Mouse (Mus musculus) T-cell, adult 2 months (primary cell): ENCODE data around the gene Zfp691.

Experiments used
- DNase-seq: peaks from one replicate; pipeline ENCODE4 v3.0.0; 2022; ENCODE audit warnings: low spot score

Gene Zfp691

GRCm38 (mm10) chr4:119173851-119174453 lies at the start of gene Zfp691:
Zfp691 (minus strand) TSS chr4:119174195.
- peak; percentile 94 for DNase-seq

- DNase-seq: peak; percentile 29
Observed at GRCm38 (mm10) chr4:119223696-119224095, 49.7 kb upstream of the Zfp691 start.

DNA sequence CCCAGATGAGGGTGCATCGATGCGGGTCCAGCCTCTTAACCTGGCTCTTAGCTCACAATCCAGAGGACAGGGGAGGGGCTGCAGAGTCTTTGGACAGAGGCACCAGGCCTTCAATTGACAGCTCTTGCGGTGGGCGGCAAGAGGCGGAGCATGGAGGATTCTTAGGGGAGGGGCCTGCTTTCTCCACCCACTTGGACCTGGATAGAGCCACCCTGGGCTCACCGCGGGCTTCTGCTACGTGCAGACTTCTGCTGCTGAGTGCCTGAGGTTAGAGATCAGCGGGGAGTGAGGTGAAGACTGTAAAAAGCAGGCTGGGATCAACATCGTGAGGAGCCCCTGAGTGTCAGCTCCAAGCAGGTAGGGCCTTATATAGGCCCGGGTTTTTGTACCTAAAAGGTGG lies 44.2 kb upstream of the Zfp691 start, which contains the start of gene Tmem269:
TSS of gene Tmem269 (minus strand) at position 49 of the 400 bp plus-strand sequence.
- DNase-seq: no peak

DNA sequence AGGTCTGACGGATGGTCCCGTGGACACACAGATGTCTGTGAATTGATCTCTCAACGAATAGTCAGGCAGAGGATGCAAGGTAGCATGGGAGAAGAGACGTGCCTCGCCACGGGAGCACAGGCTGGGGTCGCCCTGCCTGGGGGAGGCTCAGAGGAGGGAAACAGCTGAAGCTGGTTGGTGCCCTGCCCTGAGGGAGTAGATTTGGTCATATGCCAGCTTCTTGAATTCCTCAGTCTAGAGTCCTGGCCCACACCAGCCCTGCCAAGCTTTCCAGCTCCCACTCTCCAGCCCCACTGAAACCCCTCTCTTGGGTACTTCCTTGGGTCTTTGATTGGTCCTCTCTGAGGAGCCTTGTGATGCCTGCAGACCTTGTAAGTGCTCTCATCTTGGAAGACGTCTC lies 42.7 kb upstream of the Zfp691 start:
- no peak for DNase-seq

- DNase-seq: peak; percentile 48
Observed at GRCm38 (mm10) chr4:119204672-119205071, 30.7 kb upstream of the Zfp691 start.

DNA sequence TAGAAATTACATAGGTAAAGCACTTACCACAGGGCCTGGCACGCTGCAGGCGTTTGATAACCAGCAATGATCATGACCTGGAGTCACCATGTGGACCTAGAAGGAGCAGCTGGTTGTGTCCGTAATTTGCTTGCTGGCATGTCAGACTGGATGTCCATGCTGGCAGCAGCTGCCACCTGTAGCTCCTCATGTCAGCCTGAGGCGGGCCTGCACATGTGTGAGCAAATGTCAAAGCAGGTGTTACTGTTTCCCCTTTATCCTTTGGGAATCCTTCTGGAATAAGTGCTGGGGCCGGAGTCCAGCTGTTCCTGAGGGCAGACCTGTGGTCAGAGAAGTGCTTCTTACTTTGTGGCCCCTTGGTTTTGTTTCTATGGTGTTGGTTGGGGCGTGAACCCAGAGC lies 24.1 kb upstream of the Zfp691 start:
- DNase-seq: no peak

- DNase-seq: no peak
Observed at GRCm38 (mm10) chr4:119195582-119196320, 21.8 kb upstream of the Zfp691 start.

- DNase-seq: peak; percentile 86
Observed at GRCm38 (mm10) chr4:119194909-119195581, 21.1 kb upstream of the Zfp691 start, which contains the start of gene Svbp. Svbp (plus strand) TSS chr4:119195306.

DNA sequence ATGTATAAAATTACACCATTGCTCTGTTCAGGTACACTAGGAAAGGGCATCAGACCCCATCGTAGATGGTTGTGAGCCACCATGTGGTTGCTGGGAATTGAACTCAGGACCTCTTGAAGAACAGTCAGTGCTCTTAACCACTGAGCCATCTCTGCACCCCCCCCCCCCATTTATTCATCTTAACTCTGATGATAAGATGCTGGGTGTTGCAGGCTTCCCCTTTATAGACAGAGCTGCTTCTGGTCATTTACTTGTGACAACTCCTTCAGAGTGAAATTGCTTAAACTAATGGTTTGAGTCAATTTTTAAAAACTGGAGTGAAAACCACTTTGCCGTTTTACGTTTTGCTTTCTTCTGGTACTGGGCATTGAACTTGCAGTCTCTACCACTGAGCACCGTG lies 18.8 kb upstream of the Zfp691 start:
- DNase-seq: no peak

DNA sequence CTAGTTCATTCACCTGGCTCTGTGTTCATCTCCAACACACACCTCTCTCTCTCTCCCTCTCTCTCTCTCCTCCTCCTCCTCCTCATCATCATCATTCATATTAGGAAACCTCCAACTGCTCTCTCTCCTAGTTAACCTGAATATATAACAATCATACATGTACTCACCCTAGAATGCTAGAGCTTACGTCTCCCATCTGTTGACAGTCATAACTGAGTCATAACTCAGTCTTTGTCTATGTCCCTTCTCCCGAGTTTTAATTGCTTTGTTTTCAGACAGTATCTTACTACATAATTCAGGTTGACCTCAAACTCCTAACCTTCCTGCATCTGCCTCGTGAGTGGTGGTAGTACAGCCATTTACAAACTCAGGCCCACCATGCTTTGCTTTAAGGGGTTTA lies 17.3 kb upstream of the Zfp691 start:
- no peak for DNase-seq

GRCm38 (mm10) chr4:119190618-119191017 lies 16.6 kb upstream of the Zfp691 start:
- DNase-seq: no peak

GRCm38 (mm10) chr4:119189864-119190263 lies 15.9 kb upstream of the Zfp691 start, which contains the start of gene Ermap:
Ermap (minus strand) TSS chr4:119190011.
- no peak for DNase-seq

DNA sequence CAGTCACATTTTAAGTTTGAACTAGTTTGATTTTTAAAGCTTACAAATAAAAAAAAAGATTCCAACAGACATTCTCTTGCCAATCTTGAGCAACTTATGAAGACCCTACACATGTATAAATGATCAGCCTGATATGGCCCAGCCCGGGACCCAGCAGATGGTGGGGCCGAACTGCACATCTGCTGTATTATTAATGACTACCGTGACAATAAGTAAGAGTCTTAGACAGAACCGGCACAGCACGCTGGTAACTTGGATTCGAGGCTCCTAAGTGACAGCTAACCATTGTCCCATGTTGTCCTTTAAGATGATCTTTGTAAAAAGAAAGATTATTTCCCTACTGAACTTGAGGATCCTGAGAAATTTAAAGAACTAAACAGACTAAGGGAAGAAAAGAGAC lies 15.4 kb upstream of the Zfp691 start:
- DNase-seq: no peak

- DNase-seq: no peak
Observed at GRCm38 (mm10) chr4:119188060-119188785, 14.2 kb upstream of the Zfp691 start.

- no peak for DNase-seq
Observed at GRCm38 (mm10) chr4:119185771-119186170, 11.8 kb upstream of the Zfp691 start.

DNA sequence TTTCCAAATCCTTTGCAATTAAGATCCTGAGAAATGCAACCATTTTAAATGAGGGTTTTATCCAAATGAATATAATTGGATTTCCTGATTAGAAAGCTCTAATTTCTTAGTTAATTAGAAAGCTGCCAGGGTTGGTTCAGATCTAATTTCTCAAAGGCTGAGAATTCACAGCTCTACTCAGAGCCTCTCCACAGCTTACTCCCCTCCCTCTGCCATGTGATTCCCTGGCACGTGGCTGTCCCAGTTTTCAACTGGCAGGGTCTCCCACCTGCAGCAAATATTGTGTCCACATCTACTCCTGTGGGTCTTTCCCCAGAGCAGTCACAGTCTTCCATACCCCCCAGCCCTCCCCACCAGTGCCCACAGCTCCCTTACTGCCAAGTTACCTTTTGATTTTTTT lies 9.5 kb upstream of the Zfp691 start:
- DNase-seq: no peak

DNA sequence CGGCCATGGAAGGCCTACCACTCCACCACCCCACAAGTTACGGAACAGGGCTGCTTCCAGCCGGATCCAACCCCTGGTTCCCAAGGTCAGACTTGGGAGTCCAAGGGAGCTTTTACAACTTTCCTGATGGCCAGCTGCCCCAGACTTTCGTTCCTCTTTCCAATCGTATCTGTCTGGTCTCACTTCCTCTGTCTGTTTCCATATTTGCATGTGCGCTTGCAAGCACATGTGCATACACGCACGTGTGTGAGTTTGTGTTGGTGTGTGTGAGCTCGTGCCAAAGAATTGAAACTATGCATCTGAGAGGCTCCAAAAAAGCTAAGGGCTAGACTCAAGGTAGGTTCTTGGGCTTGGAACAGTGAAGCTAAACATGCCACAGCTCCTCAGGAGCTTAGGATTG lies 7.5 kb upstream of the Zfp691 start:
- no peak for DNase-seq

DNA sequence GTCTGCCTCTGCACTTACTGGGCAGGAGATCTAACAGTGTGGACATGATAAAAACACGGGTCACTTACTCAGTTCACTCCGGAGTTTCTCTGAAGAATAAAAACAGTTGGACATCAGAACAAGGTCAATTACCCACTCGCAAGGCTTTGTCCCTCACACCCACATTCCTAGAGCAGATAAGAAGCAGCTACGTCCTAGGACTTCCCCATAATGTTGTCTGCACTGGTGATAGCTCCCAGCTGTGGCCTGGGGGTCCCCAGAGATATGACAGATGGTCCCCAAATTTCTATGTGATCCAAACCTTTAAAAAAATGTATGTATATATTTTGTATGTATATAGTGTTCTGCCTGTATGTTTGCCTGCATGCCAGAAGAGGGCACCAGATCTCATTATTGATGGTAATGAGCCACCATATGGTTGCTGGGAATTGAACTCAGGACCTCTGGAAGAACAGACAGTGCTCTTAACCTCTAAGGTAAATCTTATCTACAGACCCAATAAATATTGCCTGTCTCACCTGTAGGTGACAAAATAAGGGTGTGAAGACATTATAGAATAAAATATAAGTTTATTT lies 6.2 kb upstream of the Zfp691 start:
- DNase-seq: no peak

DNA sequence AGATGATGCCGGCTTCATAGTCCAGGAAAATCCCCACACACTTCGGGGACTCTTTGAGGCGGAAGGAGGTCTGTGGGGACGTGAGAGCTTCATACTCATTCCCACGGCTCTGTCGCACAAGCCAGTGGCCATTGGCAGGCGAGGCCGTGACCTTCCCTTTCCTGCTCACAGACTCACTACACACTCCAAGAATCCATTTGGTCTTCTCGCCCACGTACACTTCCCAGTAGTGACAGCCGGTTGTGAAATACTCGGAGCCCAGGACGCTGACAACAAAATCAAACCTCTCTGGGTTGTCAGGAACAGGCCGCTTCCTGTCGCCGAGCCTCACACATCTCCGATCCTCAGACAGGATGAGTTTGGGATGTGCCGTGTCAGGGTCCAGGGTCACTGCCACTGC lies 4.3 kb upstream of the Zfp691 start:
- DNase-seq: no peak

DNA sequence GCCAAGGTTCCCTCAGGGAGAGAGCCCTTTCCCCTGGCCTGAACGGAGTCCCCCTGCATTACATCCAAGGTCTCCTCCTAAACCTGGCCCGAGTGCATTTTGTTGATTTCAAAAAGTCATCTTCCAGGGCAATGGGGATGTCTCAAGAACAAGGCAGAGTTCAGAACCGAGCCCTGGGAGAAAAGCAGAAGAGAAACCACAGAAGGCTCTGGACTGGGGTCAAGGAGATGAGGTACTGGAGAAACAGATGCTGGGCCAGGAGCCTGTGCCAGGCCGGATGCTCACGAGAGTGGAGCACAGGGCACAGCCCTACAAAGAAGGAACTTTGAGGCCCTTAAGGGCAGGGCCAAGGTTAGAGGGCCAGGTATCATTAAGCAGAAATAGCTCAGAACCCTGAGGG lies 3.7 kb upstream of the Zfp691 start:
- DNase-seq: no peak

DNA sequence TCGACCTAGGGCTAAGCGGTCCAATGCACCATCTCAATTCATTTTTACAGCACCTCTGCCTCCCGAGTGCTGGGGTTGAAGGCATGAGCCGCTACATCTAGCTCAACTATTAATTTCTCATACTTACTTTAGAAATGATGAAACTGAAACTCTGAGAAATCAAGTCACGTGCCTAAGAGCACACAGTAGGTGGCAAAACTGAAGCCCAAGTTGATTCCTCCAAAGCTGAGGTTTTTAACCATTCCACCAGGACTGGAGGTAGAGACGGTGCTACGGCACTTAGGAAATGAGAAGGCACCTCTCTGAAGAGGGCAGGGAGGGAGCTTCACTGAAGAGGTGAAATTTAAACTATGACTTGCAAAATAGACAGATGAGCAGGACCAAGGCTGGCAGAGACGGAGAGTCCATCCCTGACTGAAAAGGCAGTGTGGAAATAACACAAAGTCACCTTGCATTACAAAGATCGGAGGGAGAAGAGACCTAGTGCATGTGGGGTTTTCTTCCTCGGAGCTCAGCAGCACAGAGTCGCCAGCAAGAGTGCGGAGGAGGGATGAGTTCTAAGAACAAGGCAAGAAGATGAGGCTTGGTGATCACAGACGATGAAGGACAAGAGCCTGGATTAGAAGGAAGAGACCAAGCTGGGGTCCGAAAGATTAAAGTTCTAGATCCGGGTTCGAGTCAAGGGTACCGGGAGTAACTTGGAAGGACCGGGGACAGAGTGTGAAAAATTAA lies 910 bp downstream of the Zfp691 start:
- peak; percentile 5 for DNase-seq
